Mouse (Mus musculus) ovary, postnatal 36 days (tissue): ENCODE measurements around the gene Zfp652.

ENCODE experiments used
- DNase-seq: peaks from one replicate; pipeline ENCODE4 v3.0.0; 2022; ENCODE audit warnings: low spot score, mixed read lengths

Zfp652 gene

DNA sequence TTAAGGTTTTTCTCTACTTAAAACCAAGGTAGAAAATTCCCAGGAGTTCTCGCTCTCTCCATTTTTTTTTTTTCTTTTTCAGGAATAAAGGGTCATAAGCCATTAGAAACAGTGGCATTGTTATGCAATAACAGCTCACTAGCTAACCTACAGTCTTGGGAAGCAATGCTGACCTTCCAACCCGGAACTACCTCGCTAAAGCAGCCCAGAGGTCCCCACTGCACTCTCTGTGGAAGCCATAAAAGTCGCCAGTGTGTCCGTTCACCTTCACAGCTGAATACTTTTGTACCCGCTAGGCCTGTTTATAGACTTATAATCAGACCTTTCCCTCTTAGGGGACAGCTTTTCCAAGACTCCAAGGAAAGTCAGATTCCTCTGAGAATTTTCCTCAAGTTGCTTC, 55.8 kb downstream of the Zfp652 start:
- DNase-seq = no peak

DNA sequence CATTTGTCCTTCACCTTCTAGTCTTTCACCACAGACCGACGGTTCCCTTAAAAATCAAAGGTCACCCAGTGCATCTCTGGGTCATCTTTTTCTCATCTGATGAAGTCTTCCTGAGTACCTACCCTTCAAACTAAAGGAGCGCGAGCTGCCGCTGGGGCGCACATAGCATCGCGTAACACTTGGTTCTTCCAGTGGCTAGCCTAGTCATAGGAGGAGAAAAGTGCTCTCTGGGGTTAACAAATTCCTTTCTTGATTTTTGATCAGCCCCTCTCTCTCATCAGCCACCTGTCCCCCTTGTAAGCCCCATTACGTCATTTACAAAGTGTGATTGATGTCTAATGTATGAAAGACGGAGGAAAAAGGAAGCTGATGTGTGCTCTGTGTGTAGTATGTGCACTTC, 56.7 kb downstream of the Zfp652 start:
- DNase-seq = no peak

DNA sequence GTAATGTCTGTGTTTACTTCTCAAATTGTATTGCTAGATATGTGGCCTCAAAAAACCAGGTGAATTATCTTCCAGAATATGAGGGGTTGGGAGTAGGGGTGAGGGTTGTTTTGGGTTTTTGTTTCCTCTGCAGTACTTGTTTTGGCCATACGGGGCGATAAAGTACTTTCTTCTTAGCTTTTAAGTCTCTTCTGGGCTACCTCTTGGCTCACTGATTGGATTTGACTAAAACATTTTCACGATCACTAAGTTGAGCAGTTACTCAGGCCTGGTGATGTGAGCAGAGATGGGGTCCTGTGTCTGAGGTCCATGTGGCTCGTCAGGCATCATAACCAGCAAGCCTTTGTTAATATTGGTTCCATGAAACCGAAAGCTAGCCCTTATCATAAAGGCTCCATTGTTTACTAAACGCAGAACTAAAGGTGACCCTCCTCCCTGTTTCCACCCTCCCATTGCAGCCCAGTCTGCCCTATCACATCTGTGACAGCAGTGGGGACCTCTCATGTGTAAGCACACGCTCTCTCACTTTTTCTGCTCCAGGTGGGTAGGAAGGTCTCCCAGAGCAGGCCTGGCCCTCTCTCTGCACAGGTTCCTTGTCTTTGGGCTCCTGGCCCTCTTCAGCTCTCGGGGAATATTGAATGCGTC, 58.4 kb downstream of the Zfp652 start:
- DNase-seq = no peak

DNA sequence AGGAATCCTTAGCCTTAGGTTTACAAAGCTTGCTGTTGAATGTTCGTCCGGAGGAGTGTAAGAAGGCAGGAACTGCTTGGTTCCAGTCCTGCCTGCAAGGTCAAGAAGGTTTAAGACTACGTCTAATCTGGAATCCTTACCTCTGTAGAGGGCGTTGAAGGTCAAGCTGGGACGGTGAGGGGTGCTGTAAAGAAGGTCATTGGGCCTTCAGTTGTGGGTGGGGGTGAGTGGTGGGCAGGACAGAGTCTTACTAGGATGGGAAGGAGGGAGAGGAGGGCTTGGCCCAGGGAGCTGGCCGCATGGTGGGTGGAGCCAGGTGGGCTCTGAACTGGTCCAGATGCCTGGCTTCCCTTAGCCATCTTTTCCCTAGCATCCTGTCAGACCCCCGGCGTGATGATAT, 59.2 kb downstream of the Zfp652 start:
- no peak for DNase-seq

DNA sequence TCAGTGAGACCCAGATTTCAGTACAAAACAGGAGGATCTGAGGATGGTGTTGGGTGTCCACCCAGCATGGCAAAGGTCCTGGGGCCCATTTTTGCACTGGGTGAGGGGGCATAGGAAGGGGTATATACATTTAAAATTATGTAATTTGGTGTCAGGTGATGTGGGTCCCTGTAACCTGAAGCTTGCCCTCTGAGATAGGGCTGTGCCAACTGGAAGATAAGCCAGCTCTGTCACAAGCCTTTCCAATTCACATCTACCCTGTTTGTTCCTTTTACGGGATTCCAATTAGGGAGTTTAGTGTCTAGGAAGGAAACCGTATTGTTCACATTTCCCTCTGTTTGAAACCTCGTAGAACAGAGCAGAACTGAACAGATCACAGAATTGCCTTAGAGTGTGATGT, 60.8 kb downstream of the Zfp652 start:
- no peak for DNase-seq

DNA sequence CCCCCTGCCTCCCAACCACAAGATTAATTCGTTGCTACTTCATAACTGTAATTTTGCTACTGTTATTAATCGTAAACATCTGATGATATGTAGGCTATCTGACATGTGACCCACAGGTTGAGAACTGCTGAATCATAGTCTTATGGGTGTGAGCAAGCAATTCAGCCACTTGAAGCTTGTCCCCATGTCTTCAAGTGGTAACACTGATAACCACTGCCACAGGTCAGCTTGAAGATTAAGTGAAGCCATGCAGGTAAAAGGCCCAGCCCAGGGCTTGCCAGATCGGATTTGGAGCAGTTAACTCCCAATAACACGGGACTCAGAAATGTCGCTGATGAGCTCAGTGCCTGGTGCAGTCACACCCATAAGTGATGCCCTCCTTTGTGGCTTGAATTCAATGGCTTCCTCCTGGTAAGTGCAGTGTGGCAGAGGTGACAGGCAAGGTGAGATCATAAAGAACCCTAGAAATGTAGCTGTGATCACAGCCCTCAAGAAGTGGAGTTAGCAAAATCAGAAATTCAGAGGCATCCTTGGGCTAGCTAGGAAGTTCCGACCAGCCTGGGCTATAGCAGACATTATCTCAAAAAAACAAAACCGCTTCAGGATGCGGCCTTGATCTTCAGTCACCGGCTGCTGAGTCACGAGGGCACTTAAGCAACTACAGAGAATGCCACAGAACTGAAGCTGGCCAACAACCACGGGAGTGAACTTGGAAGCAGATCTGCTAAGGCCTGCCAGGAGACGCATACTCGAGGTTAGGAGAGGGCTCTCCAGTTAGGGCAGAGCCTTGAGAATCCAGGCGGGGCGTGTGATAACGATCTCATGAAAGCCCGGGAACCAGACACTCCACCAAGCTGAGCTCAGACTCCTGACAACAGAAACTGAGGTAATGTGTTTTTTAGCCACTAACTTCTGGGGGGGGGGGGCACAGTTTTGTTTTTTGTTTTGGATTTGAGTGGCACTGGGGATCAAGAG, 65.1 kb downstream of the Zfp652 start:
- DNase-seq = peak; percentile 72

DNA sequence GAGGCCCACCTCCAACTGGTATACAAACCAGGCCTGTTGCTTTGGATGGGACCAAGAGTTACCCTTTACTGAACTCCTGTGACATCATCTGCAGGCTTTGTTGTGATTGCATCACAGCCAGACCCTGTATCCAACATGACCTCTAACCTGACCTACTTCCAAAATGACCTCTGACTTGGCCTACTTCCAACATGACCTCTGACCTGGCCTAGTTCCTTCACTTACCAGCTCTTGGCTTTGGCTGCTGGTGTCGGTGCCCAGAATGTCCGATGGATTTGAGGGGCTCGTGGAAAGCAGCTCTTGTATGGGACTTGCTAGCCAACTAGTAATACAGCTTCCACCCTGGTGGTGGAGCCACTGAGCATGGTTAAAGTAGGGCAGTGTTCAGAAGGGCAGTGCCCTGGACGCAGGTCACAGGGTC, 66.4 kb downstream of the Zfp652 start:
- DNase-seq = no peak

DNA sequence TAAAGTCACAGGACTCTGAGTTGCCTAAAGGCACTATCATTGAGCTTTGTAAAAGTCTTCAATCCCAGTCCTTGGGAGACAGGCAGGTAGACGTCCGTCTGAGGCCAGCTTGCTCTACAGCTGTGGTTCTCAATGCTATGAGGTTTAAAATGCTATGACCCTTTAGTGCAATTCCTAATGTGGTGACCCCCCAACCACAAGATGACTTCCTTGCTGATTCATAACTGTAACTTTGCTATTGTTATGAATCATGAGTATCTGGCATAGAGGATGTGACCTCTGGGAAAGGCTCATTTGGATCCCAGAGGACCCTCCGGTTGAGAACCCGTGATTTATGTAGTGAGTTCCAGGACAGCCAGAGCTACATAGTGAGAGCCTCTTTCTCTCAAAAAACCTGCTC, 66.9 kb downstream of the Zfp652 start:
- no peak for DNase-seq

DNA sequence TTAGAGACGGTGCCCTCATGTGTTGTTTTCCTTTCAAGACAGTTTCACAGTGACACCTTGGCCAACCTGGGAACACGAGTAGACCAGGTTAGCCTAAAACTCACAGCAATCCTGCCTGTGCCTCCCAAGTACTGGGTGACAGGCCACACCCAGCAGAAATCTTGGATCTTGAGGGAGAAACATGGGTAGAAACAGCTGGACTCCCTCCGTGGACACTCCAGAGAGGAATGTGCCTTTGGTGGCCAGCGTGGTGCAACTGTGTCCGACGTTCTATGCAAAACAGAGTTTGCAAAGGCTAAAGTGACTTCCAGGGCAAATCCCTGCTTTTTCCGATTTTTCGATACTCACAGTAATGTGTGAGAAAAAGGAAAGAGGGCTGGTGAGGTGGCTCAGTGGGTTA, 68.0 kb downstream of the Zfp652 start:
- DNase-seq = no peak

DNA sequence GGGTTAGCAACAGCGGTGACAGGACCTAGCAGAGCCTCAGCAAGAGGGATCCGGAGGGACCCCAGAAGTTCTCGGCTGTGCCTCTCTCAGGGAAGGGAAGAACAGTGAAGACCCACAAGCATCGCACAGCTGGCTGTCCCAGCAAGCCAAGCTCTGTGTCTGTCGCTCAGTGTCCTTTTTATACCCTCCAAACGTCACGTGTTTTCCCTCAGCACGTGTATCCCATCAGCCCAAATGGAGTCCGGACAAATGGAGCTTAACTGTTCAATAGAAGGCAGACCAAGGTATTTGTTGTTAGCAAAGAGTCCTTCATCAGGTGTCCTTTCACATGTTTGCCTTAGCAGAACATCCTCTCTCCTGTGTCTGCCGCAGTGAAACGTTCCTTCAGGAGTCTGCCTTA, 69.1 kb downstream of the Zfp652 start:
- no peak for DNase-seq

DNA sequence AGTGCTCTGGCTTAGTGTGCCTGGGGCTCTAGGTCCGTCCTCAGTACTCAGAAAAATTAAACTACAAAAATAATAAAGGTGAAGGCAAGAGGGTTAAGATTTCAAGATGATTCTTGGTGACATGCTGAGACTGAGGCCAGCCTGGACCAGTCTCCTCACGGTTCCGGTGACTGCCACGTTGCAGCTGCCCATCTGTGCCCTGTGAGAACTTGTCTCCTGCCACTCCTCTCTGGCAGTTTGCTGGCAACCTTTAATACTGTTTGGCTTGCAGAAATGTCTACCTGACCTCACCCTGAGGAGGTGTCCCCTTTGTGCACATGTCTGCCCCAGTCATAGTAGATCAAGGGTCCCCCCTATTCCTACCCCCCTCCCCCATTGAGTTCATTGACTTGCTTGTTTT, 71.0 kb downstream of the Zfp652 start:
- DNase-seq = no peak

DNA sequence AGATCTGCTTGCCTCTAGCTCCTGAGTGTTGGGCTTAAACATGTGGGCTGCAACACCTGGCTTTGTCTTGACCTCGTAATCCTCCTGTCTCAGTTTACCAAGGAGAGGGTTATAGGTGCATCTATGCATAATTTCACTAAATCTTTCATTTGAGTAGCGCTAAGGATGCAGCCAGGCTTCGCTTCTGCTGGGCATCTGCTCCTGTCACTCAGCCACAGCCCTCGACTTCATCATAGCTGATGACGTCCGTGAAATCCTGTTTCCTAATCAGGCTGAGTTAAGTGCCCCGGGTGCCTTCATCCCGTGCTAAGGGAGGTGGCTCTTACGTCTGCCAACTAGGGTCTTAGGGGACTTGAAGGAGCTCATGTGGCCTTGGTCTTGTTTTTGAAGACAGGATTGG, 71.5 kb downstream of the Zfp652 start:
- no peak for DNase-seq

DNA sequence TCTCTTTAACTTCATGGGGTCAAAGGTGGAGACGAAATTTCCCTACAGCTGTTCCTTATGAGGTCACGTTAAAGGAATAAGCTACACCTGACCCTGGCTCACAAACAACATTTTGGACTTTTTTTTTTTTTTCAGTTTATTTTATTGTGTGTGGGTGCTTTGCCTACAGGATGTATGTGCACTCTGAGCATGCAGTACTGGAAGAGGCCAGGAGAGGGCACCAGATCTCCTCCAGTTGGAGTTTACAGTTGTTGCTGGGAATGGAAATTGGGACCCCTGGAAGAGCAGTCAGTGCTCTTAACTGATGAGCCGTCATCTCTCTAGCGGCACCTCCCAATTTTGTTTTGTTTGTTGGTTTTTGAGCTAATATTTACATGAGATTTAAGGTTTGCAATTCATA, 73.2 kb downstream of the Zfp652 start:
- DNase-seq = no peak

DNA sequence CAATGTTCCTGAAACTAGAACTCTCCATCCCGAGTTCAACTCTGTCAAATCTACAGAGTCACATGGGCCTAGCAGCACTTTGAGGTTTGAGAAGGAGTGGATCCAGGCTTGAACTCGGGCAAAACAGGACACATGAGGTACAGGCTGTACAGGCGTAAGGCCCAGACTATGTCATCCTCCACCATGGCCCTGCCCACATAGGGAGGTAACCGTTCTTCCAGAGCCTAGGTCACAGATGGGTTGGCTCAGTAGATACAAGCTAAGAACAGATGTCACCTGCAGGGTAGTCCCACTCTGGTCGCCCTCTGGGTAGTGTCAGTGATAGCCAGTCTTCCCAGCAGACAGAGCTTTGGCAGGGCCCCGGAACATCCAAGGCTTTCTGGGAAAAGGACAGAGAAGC, 74.0 kb downstream of the Zfp652 start:
- no peak for DNase-seq

DNA sequence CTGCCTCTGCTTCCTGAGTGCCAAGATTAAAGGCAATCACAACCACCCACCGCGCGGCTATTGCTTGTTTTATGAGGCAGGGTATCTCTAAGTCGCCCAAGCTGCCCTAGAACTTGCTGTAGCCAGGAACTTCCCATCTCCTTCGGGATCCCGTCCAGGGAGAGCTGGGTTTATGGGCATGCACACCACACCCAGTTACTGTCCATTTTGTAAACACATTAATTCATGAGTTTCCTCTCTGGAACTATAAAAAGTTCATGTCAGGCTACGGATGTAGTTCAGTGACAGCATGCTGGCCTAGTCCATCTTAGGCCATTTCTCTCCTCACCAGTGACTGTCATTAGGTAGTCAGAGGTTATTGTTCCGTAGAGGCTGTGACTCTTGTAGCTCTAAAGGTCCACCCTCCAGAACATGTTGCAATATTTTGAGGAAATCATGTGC, 77.0 kb downstream of the Zfp652 start:
- DNase-seq = no peak

DNA sequence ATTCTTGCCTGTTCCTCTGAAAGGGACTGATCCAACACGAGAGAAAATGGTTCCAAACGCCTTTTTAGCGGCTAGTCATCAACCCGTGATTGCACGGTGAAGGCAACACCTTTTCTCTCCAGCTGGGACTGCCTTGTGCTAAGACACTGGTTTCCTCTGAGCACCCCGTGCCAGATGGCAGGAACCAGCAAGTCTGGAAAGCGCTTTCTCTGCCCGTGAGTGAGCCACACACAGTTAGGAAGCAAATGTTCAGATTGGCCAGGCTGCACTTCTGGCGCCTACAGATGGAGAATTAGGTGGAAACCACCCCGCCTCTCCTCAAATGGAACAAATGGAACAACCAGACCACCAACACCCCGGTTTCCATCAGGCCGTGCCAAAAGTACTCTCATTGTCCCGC, 79.3 kb downstream of the Zfp652 start:
- DNase-seq = no peak

DNA sequence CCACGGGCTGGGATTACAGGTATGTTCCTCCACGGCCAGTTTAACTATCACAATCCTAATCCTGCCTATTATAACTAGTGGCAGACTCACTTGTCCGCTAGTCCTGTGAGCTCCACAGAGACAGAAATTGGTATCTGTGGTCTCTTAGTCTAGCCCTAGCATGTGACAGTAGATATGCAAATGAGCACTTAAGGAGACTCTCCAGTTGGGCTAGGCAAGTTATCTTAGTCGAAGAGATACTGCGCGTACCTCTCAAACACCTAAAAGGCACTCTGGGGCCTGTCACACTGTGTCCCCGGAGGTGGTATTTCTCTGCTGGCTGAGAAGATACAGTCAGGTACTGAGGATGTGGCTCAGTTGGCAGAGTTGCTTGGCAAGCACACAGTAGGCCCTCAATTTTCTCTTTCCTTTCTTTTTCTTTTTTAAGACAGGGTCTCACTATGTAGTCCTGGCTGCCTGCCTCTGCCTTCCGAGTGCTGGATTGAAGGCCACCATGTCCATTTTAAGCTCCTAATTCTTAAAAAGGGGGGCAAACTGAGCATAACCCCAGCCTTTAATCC, 80.6 kb downstream of the Zfp652 start:
- no peak for DNase-seq

DNA sequence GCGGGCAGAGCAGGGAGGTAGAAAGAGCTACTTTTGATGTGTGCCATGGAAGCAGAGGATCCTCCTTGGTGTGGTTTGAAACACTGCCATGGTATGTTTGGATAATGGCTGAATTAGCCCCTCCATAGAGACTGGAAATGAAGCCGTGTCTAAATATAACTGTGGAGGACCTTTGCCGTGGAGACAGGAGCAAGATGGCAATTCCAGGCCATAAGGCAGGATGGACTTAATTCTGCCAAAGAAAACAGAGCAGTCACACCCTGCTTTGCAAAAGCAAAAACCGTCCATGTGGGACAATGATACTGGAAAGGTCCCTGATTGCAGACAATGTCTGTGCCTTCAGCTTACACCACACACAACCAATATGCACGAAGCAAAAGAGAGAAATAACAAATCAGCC, 81.7 kb downstream of the Zfp652 start:
- no peak for DNase-seq

DNA sequence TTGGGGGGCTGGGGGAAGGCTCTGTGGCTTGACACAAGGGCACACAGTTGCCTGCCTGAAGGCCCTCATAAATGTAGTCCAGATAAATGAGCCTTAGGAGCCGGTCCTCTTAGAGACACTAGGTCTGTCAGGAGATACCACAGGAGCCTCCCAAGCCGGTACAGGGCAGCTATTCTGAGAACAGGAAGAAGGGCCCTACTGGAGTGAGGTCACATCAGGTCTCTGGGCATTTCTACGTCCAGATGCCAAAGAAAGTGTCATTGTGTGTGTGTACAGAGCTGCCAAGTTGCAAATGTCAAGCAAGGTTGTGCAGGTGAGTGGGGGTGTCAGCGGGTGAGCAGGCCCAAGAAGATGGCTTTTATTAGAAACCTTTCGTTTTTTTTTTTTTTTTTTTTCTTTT, 83.1 kb downstream of the Zfp652 start:
- no peak for DNase-seq

DNA sequence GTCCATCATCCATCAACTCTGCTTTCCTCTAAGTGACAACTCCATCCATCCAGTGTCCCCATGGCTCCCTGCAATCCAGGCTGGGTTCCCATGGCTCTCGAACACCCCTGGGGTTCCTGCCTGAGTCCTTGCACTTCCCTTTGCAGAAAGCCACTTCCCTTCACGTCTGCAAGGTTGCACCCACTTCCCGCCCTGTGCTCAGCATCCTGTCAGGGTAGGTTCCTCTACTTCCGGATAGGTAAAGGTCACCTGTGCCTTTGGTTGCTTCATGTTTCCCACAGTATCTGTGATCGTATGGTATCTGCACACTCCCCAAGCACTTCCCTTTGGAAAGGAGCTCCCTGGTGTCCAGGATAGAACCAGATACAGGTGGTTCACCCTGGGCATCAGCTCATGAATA, 92.5 kb downstream of the Zfp652 start:
- DNase-seq = no peak

DNA sequence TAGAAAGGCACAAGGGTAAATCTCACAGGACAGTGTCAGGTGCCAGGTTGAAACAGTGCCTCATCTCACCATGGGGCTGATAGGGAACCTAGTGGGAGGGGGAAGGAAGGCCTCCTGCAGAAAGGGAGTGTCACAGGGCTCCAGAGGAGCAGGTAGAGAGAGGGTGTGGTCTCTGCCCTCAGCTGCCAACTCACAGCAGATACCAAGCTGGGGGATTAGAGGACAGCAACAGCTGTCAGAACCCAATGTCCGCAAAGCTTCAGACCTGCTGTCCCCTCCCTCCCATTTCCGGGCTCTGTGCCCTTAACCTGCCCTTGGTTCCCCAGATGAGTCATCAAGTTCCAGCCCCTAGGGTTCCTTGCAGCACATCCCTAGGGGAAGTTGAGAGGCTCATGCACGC, 93.1 kb downstream of the Zfp652 start:
- DNase-seq = no peak

DNA sequence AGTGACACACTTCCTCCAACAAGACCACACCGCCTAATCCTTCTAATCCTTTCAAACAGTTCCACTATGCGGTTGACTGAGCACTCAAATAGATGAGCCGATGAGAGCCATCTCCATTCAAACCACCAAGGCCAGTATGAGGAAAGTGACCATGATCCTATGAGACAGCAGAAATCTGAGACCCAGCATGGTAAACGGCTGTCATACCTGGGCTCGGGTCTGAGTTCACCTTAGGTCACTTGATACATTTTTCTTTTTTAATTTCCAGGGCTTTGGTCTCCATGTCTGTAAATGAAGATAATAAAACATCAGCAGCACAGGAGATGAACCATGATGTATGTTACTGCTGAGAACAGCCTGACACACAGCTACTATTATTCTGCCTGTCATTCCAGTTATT, 95.4 kb downstream of the Zfp652 start:
- DNase-seq = no peak

DNA sequence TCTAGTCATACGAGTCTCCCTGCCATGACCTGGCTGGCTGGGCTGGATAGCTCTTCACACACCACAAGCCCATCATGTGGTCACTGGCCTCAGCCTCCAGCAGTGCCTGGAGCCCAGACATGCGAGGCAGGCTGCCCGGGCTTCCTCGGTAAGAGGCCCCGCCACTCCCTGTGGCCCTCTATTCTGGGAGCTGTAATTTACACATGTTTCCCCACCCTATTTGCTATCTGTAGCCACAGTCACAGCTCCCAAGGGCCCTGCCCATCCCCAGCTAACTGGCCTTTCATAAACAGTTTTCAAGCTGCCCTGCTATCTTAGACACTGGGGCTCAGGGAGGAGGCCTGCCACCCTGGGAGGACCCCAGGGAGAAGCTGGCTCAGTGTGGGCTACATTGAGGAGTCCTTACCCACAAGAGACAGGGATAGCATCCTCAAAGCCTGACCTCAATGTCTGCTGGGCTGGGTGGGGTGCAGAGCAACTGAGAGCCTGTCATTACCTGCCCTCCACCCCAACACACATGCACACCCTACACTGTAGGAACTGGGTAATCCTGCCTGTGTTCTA, 96.1 kb downstream of the Zfp652 start:
- DNase-seq = no peak
